Mouse (Mus musculus) stomach, postnatal 0 days (tissue): Measurements from ENCODE around the gene Stx7. TPM values are rescaled to one million over a fixed set of nuclear protein-coding genes. Genes with fewer than 3 reads are reported as not detected.
A peak's percentile ranks its signal among the peaks of the same experiment; 100 is the strongest.

Source experiments
- ATAC-seq: fragments of 200-750 bp; cut with Nextera tagmentation; 2 replicates; pipeline ENCODE4 v1.8.0; 2017; ENCODE audit not compliant: low FRiP score, low TSS enrichment
- DNase-seq: peaks from one replicate; pipeline ENCODE4 v3.0.0-alpha.2; 2016; ENCODE audit warnings: low spot score
- H3K27ac ChIP-seq: fragments of 300-500 bp; sonication (generic); replicated peaks from 2 replicates; pipeline ENCODE4 v1.5.1; 2014; ENCODE audit warnings: mild to moderate bottlenecking, control low read depth
- H3K27me3 ChIP-seq: fragments of 300-500 bp; sonication (generic); 2 replicates; pipeline ENCODE4 v1.6.1; 2014; ENCODE audit warnings: low read length; ENCODE audit not compliant: control insufficient read depth, insufficient read depth
- H3K36me3 ChIP-seq: fragments of 300-500 bp; sonication (generic); 2 replicates; pipeline ENCODE4 v1.6.1; 2014; ENCODE audit warnings: low read length, mixed read lengths; ENCODE audit not compliant: control insufficient read depth, insufficient read depth
- H3K4me1 ChIP-seq: fragments of 300-500 bp; sonication (generic); replicated peaks from 2 replicates; pipeline ENCODE4 v1.6.1; 2014; ENCODE audit warnings: antibody characterized with exemption; ENCODE audit not compliant: control insufficient read depth, insufficient read depth
- H3K4me2 ChIP-seq: fragments of 300-500 bp; sonication (generic); replicated peaks from 2 replicates; pipeline ENCODE4 v1.6.1; 2014; ENCODE audit warnings: low read depth, mild to moderate bottlenecking, control low read depth, moderate library complexity
- H3K4me3 ChIP-seq: fragments of 300-500 bp; sonication (generic); 2 replicates; pipeline ENCODE4 v1.5.1; 2014; ENCODE audit warnings: low read depth, low read length, control low read depth
- H3K9ac ChIP-seq: fragments of 300-500 bp; sonication (generic); 2 replicates; pipeline ENCODE4 v1.6.1; 2014; ENCODE audit warnings: mild to moderate bottlenecking, low read length, control low read depth, mixed read lengths
- H3K9me3 ChIP-seq: fragments of 300-500 bp; sonication (generic); 2 replicates; pipeline ENCODE4 v1.6.1; 2016; ENCODE audit warnings: low read length; ENCODE audit not compliant: control insufficient read depth
- CTCF ChIP-seq: IDR thresholded peaks from 2 replicates; pipeline ENCODE4 v1.5.1; 2016; ENCODE audit warnings: antibody characterized with exemption, low read depth, mild to moderate bottlenecking, moderate library complexity
- EP300 ChIP-seq: optimal IDR thresholded peaks from 2 replicates; pipeline ENCODE3; 2016; ENCODE audit warnings: antibody characterized with exemption
- WGBS: fragments of 180-500 bp; shearing (Covaris S2); extraction: QIAGEN DNeasy Blood & Tissue Kit; methylation state at CpG from one replicate; pipeline ENCODE4 v1.1.7; 2014; 5-methylcytosine and 5-hydroxymethylcytosine counted together
- polyA plus RNA-seq: library from polyadenylated mRNA; unstranded; fragments of >200 nt; fragmentation: Nextera tagmentation; extraction: Ambion mirVana; gene quantifications from 2 replicates; pipeline ENCODE4 v1.2.1, GENCODE M21; 2015

The Stx7 gene
- polyA plus RNA-seq, 1 experiment from 2014 or later: 82.1 TPM

DNA sequence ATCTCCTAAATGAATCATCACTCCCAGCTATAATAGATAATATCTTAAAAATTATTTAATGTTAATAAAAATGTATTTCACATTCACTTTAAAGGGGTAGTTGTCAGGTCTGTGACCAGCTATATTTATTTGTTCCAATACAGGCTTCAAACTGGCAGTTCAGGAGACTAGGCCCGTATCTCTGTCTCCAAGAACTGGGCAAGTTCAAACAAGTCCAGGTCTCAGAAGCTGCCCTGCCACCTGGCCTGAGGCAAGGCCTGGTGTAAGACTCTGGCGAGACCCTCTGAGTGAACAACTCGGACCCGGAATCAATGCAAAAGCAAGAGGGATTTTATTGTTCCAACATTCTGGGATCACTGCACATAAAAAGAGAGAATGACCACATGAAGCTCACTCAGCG, 64.2 kb downstream of the Stx7 start:
- Histone ChIP-seq H3K36me3 (no peaks in the 10 kb centered on the region), H3K4me3 (no peak overlapping the region), H3K4me2 (no peak overlapping the region), H3K9me3 (no peaks in the 10 kb centered on the region), H3K9ac (no peak overlapping the region), H3K4me1 (no peaks in the 10 kb centered on the region), H3K27ac (no peak overlapping the region), H3K27me3 (no peaks in the 10 kb centered on the region)
- 76% methylated on average over 5 of the region's 5 CpGs for WGBS
- ATAC-seq (no peak), DNase-seq (no peak)
- TF ChIP-seq EP300: no peak
- TF ChIP-seq CTCF: no peak

DNA sequence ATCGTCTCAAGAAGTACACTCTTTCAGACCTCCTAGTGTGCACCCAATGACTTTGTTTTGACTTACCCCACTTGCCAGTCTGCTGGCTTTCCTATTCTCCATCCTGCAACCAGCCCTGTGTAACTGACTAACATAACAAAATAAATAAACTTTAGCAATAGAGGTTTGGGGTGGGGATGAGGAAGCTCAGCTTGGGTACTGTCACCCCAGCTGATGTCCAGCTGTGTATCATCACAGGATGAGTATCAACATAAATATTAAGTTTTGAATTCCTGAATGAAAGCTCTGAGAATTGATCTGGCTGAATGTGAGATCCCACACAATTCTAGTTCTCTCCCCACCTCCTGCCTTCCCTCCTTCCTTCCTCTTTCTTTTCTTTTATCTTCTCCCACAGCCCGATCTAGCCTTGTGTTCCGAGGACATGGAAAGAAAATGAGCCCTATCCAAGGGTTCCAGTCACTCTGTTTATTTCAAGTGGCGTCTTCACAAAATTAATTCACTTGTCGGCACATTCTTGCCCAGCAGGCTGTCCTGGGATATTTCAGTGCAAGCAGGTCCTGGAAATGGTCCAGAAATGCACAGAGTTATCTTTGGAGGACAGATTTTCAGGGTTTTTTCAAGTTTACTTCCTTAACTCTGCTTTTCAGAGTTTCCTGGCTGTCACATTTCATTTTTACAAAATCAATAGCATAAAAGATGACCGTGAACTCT, 68.6 kb downstream of the Stx7 start:
- no peak for TF ChIP-seq EP300
- no peak for TF ChIP-seq CTCF
- H3K27ac ChIP-seq: no peak overlapping the region
- DNase-seq (no peak), ATAC-seq (no peak)
- 25% methylated on average over 6 of the region's 6 CpGs for whole genome bisulfite sequencing
- no peaks in the 10 kb centered on the region for H3K4me1 ChIP-seq
- no peak overlapping the region for H3K9ac ChIP-seq
- H3K4me3 ChIP-seq: no peak overlapping the region
- no peaks in the 10 kb centered on the region for H3K9me3 ChIP-seq
- no peaks in the 10 kb centered on the region for H3K27me3 ChIP-seq
- no peaks in the 10 kb centered on the region for H3K36me3 ChIP-seq
- H3K4me2 ChIP-seq: no peak overlapping the region

DNA sequence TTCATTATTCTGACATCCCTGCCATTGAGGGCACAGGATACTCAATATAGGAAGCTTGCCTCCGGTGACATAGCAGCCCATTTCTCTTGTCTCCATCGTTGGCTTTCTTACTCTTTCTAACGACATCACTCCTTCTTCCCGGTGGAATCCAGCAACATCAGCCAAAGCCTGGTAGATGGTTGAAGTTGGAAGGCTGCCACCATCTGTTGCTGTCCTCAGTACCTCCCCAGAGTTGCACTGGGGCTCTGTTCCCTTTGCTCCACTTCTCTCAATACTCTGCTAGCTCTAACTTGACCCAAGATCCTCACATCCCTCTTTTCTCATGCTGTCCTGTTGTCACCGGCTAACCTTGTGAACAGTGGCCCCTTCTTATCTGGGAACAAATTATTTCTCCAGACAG, 71.8 kb downstream of the Stx7 start:
- no peak for TF ChIP-seq EP300
- no peak for TF ChIP-seq CTCF
- 61% methylated on average over 5 of the region's 5 CpGs for WGBS
- ATAC-seq: no peak
- no peak for DNase-seq
- H3K9ac ChIP-seq: no peak overlapping the region
- H3K4me3 ChIP-seq: no peak overlapping the region
- no peaks in the 10 kb centered on the region for H3K27me3 ChIP-seq
- H3K27ac ChIP-seq: no peak overlapping the region
- H3K9me3 ChIP-seq: no peaks in the 10 kb centered on the region
- peaks cover 2% of the 10 kb centered on the region; the same call in 1 of the 2 replicates for H3K4me1 ChIP-seq
- no peaks in the 10 kb centered on the region for H3K36me3 ChIP-seq
- H3K4me2 ChIP-seq: no peak overlapping the region

DNA sequence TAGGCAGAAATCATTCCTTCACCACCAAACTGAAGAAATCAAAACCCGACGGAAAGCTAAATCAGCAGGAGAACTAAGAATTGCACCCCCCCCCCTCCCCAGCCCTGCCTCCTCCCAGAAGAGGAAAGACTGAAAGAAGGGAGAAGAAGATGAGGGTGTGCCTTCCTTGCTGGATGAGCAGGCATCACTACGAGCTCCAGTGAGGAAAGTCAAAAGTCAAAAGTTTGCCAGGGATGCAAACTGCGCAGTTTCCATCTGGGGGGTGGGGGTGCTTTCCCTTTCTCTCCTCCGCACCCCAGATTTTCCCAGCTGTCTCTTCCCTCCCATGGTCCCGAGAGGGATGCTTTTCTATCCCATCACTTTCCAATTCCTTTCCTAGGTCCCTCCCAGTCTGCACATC, 73.8 kb downstream of the Stx7 start:
- no peaks in the 10 kb centered on the region for H3K36me3 ChIP-seq
- no peak for ATAC-seq
- peak overlapping the region; percentile 84 for H3K4me2 ChIP-seq
- H3K27ac ChIP-seq: no peak overlapping the region
- no peaks in the 10 kb centered on the region for H3K9me3 ChIP-seq
- H3K27me3 ChIP-seq: no peaks in the 10 kb centered on the region
- no peak overlapping the region for H3K9ac ChIP-seq
- peaks cover 2% of the 10 kb centered on the region; the same call in 1 of the 2 replicates for H3K4me1 ChIP-seq
- TF ChIP-seq CTCF (no peak), EP300 (no peak)
- 21% methylated on average over 6 of the region's 6 CpGs for WGBS
- DNase-seq: no peak
- H3K4me3 ChIP-seq: peak overlapping the region; percentile 46

DNA sequence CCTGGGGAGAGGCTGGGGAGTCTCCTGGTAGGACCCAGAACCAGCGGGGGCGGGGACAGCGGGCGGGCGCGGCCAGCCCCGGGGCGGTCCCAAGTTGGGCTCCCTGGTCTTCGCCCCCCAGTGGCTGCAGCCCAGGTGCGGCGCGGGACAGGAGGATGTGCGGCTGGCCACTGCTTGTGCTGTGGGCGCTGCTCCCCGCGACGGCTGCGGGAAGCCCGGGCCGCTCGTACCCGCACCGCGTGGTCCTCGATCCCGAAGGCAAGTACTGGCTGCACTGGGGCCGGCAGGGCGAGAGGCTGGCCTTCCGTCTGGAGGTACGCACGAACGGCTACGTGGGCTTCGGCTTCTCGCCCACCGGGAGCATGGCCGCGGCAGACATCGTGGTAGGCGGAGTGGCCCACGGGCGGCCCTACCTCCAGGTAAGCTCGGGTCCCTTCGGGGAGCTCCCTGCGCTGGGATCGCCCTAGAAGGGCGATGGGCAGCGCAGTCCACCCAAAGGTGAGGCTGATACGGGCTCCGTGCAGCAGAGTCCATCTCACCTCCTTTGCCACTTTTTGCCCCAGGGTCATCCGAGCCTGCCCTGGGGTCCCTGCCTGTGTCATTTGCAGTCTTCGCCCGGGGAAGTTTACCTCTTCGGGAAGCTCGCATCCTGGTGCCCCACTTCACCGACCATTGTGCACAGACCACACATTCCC, 74.5 kb downstream of the Stx7 start, which contains the start of gene Moxd1:
TSS of gene Moxd1 (plus strand) at position 69 of the 695 bp plus-strand sequence.
- TF ChIP-seq EP300 (no peak), CTCF (peak; percentile 50; the same call in 1 of the 2 replicates)
- 3% methylated on average over 44 of the region's 56 CpGs for WGBS
- ATAC-seq (peak; percentile 67), DNase-seq (peak; percentile 66)
- H3K4me1 ChIP-seq: peaks cover 2% of the 10 kb centered on the region; the same call in 1 of the 2 replicates
- H3K27me3 ChIP-seq: no peaks in the 10 kb centered on the region
- peak within 1 kb of the TSS; percentile 46 for H3K4me3 ChIP-seq
- no peaks in the 10 kb centered on the region for H3K36me3 ChIP-seq
- H3K4me2 ChIP-seq: peak within 1 kb of the TSS; percentile 84
- 0 out of 2 replicates have a peak within 1 kb of the TSS, but pooled peaks have one; percentile 38 for H3K9ac ChIP-seq
- H3K9me3 ChIP-seq: no peaks in the 10 kb centered on the region
- H3K27ac ChIP-seq: no peak within 1 kb of the TSS

DNA sequence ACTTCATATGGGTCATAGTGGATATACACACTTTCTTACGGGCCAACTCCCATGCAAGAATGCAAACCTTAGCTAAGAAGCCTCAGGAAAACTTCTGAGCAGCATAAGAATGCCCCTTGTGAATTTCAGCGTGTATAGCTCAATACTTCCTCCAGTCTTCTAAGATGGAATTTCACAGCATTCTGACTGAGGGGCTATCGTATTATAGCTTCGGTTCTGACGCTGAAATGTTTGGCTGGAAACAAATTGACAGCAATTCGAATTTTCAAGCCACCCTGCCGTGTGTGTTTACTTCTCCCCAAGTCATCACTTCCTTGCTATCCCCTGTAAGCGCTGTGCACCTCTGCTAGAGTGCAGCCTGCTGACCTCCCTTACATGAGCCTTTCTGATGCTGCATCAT, 75.5 kb downstream of the Stx7 start:
- ATAC-seq (no peak), DNase-seq (no peak)
- H3K27ac ChIP-seq: no peak overlapping the region
- H3K4me1 ChIP-seq: peaks cover 2% of the 10 kb centered on the region; the same call in 1 of the 2 replicates
- H3K4me3 ChIP-seq: no peak overlapping the region
- no peaks in the 10 kb centered on the region for H3K27me3 ChIP-seq
- WGBS: 45% methylated on average over 8 of the region's 8 CpGs
- H3K9me3 ChIP-seq: no peaks in the 10 kb centered on the region
- TF ChIP-seq EP300: no peak
- no peak for TF ChIP-seq CTCF
- H3K36me3 ChIP-seq: no peaks in the 10 kb centered on the region
- H3K4me2 ChIP-seq: no peak overlapping the region
- no peak overlapping the region for H3K9ac ChIP-seq
